Mouse (Mus musculus) splenic B cell, adult 2 months (primary cell): Measurements from ENCODE around the gene Bpi.
A peak's percentile ranks its signal among the peaks of the same experiment; 100 is the strongest.

Experiments used
- DNase-seq: peaks from one replicate; pipeline ENCODE4 v3.0.0-alpha.2; 2011; ENCODE audit warnings: low read depth, low spot score
- H3K27me3 ChIP-seq: 2 replicates; pipeline ENCODE4 v1.6.1; 2012; ENCODE audit warnings: mild to moderate bottlenecking, low read length, moderate library complexity, mixed read lengths; ENCODE audit not compliant: control insufficient read depth, poor library complexity, insufficient read depth, severe bottlenecking
- H3K36me3 ChIP-seq: 2 replicates; pipeline ENCODE4 v1.6.1; 2012; ENCODE audit warnings: mild to moderate bottlenecking, low read length, moderate library complexity, mixed read lengths; ENCODE audit not compliant: control insufficient read depth, poor library complexity, insufficient read depth, severe bottlenecking

Bpi gene

GRCm38 (mm10) chr2:158256894-158257293, 1.0 kb upstream of the Bpi start:
- no peak for DNase-seq

GRCm38 (mm10) chr2:158258781-158259180, 887 bp downstream of the Bpi start:
- DNase-seq = peak; percentile 74
- H3K36me3 ChIP-seq = no peaks in the 10 kb centered on the region
- H3K27me3 ChIP-seq = no peaks in the 10 kb centered on the region

More at GRCm38 (mm10) chr2:158256894-158257293, 1.0 kb upstream of the Bpi start:
- no peaks in the 10 kb centered on the region for H3K27me3 ChIP-seq
- no peaks in the 10 kb centered on the region for H3K36me3 ChIP-seq

DNA sequence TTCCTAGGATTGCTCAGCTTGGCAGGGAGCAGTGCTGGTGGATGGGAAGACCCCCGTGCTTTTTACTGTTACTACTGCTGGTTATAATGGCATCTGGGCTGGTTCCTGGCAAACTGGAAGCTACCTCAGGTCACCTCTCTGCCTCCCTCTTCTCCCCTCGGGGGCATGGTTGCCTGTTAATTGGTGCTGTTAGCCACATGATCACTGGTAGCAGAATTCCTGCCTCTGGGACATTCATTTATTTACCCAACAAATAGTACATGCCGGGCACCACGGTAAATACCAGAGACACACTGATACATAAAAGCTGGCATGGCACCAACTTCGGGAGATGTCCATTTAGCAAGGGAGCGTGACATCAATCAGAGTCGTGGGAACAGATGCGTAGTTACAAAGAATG, 1.6 kb downstream of the Bpi start:
- no peak for DNase-seq
- Histone ChIP-seq H3K36me3 (no peaks in the 10 kb centered on the region), H3K27me3 (no peaks in the 10 kb centered on the region)

- no peak for DNase-seq
- Histone ChIP-seq H3K36me3 (no peaks in the 10 kb centered on the region), H3K27me3 (no peaks in the 10 kb centered on the region)
Measured at GRCm38 (mm10) chr2:158264877-158265276, 7.0 kb downstream of the Bpi start.

DNA sequence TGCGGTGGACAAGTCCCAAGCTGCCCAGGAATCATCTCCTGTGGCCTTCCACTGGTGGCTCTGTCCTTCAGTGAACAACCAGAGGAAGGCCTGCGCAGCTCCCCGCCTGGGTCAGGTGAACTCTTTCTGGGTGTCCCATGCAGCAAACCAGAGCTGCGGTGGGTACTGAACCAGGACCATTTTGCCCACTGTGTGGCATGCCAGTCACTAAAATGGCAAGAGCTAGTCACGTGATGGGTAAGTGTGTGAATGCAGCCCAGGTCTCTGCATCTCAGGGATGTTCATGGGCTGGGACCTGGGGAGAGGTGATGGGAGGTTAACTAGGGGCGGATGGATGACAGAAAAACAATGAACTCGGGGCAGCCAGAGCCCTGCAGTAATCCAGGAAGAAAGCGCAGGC, 12.1 kb downstream of the Bpi start:
- DNase-seq = no peak
- no peaks in the 10 kb centered on the region for H3K36me3 ChIP-seq
- no peaks in the 10 kb centered on the region for H3K27me3 ChIP-seq

DNA sequence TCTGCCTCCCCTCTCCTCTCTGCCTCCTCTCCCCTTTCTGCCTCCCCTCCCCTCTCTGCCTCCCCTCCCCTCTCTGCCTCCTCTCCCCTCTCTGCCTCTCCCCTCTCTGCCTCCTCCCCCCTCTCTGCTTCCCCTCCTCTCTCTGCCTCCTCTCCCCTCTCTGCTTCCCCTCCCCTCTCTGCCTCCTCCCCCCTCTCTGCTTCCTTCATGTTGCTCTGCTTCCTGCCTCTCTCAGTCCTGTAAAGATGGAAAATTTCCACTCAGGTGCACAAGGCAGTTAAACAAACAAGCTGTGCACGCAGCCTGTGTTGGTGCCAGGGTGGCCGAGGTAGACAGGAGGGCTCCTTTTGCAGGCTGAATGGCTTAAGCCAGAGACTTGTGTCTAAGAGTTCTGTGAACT, 15.8 kb downstream of the Bpi start:
- Histone ChIP-seq H3K27me3 (no peaks in the 10 kb centered on the region), H3K36me3 (no peaks in the 10 kb centered on the region)
- no peak for DNase-seq

GRCm38 (mm10) chr2:158275349-158275748, 17.5 kb downstream of the Bpi start:
- no peaks in the 10 kb centered on the region for H3K36me3 ChIP-seq
- H3K27me3 ChIP-seq = no peaks in the 10 kb centered on the region
- no peak for DNase-seq

GRCm38 (mm10) chr2:158275811-158276210, 17.9 kb downstream of the Bpi start:
- H3K27me3 ChIP-seq = no peaks in the 10 kb centered on the region
- no peak for DNase-seq
- H3K36me3 ChIP-seq = no peaks in the 10 kb centered on the region

DNA sequence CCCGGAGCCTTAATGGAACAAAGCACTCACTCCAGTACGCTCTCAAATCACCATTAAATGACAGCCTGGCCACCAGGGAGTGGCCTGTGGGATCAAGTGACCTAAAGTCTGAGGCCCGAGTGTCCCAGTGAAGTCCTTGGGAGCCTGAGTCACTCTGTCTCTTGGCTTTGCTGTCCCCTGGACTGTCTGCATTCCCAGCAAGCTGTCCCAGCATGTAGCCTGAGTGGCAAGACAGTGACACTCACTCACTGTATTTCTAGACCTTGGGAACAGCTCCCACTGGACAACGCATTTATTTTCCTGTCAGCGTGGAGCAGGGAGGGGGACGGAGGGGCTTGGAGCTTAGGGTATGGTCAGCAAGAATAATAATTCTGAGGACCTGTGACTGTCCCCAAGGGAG, 18.6 kb downstream of the Bpi start:
- Histone ChIP-seq H3K36me3 (no peaks in the 10 kb centered on the region), H3K27me3 (no peaks in the 10 kb centered on the region)
- DNase-seq = no peak

DNA sequence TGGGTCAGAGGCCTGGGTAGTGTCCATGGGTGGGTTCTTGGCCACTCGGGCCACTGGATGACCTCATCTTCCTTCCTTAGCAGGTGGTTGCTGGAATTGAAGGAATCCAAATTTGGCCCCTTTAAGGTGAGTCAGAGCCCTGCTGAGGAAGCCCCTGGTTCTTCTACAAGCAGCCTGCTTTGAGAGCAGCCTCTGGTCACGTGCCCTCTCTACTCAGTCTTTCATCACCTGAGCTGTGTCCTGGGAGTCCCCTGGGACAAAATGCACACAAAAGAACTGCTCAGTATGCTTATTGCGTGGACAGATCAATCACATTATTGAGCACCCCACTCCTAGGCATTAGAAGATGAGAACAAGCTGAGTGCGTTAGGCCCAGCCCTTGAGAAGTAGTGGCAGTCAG, 19.0 kb downstream of the Bpi start:
- no peak for DNase-seq
- no peaks in the 10 kb centered on the region for H3K36me3 ChIP-seq
- H3K27me3 ChIP-seq = no peaks in the 10 kb centered on the region

- DNase-seq = no peak
- H3K36me3 ChIP-seq = no peaks in the 10 kb centered on the region
- no peaks in the 10 kb centered on the region for H3K27me3 ChIP-seq
Measured at GRCm38 (mm10) chr2:158279656-158280055, 21.8 kb downstream of the Bpi start.

GRCm38 (mm10) chr2:158281497-158282205, 23.8 kb downstream of the Bpi start:
- Histone ChIP-seq H3K36me3 (no peaks in the 10 kb centered on the region), H3K27me3 (no peaks in the 10 kb centered on the region)
- DNase-seq = no peak

GRCm38 (mm10) chr2:158283136-158283535, 25.2 kb downstream of the Bpi start:
- no peak for DNase-seq
- no peaks in the 10 kb centered on the region for H3K36me3 ChIP-seq
- no peaks in the 10 kb centered on the region for H3K27me3 ChIP-seq

- Histone ChIP-seq H3K27me3 (no peaks in the 10 kb centered on the region), H3K36me3 (no peaks in the 10 kb centered on the region)
- no peak for DNase-seq
Measured at GRCm38 (mm10) chr2:158283771-158284170, 25.9 kb downstream of the Bpi start.

DNA sequence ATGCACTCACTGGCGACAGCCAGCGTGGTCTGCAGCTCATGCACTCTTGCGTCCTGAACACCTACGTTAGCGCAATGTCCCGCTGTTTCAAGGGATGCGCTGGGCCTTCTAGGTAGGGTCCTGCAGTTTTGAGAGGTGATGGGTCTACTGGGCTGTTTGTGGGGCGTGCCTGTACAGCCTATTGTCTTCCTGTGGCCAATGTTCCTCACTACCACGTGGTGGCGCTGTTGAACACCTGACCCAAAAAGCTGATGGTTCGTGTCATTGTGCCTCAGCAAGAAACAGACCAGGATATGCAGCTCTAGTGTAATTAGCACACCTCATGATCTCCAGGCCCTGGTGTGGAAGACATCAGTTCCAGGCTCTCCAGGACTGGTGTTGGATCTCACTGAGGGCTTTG, 26.7 kb downstream of the Bpi start:
- Histone ChIP-seq H3K27me3 (no peaks in the 10 kb centered on the region), H3K36me3 (no peaks in the 10 kb centered on the region)
- DNase-seq = peak; percentile 53

- Histone ChIP-seq H3K27me3 (no peaks in the 10 kb centered on the region), H3K36me3 (no peaks in the 10 kb centered on the region)
- no peak for DNase-seq
Measured at GRCm38 (mm10) chr2:158285655-158286054, 27.8 kb downstream of the Bpi start.
